Mouse (Mus musculus) cerebellum, postnatal 36 days (tissue): ENCODE measurements around the gene Cldn20.

Source experiments
- DNase-seq, 2 experiments: peaks; one replicate each; pipeline ENCODE4 v3.0.0; 2021 to 2022; ENCODE audit warnings: mixed read lengths in 2 of 2

The Cldn20 gene

DNA sequence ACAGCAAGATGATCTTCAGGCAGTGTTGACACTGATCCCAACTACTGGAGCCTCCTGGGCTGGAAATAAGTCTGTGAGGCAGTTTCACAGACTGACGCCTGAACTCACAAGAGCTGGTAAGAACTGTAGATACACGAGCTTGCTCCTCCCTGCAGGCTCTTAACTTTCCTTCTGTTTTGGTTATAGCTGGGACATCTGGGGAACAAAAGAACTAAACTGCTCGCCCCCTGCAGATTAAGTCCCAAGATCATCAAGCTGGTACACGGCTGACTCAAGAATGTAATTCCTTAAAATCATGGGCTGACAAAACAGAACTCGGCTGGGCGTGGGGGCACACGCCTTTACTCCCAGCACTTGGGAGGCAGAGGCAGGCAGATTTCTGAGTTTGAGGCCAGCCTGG, 1.8 kb upstream of the Cldn20 start:
- no peak for DNase-seq

DNA sequence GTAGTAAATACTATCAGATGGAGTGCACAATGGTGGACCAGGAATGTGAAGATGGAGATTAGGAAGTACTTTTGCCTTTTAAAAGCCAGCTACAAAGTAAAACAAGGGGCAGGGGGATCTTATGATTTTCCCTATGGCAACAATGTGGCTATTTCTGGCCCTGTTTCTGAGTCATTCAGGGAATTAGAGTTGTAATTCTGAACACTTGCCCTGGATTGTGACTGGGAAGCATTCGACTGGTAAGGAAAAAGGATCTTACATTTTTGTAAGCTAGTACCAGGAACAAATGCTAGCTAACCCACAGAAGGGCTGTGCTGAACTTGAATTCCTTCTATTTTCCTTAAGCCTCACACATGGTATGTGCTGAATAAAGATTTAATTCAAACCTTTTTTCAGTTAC, 713 bp upstream of the Cldn20 start:
- no peak for DNase-seq

- DNase-seq, result no peak
These were observed 1.1 kb downstream of the Cldn20 start for GRCm38 (mm10) chr17:3533425-3533824.

DNA sequence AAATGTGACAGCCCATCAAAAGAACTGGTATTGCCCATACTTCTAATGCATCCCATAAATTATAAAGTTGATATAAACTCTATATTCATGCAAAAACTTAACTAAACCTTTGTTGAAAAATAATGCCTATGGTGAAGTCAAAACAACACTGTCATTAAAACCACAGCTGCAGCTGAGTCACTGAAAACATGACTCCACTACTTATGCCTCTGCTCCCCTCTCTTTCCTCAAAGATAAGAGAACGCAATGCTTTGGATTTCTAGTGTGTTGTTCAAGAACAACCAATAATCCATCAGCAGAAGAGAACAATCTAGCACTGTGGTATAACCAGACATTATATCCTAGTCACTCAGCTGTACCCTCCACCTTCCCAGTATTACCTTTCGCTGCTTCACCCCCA, 8.0 kb downstream of the Cldn20 start:
- no peak for DNase-seq

GRCm38 (mm10) chr17:3541033-3541432, 8.7 kb downstream of the Cldn20 start:
- DNase-seq, result no peak

DNA sequence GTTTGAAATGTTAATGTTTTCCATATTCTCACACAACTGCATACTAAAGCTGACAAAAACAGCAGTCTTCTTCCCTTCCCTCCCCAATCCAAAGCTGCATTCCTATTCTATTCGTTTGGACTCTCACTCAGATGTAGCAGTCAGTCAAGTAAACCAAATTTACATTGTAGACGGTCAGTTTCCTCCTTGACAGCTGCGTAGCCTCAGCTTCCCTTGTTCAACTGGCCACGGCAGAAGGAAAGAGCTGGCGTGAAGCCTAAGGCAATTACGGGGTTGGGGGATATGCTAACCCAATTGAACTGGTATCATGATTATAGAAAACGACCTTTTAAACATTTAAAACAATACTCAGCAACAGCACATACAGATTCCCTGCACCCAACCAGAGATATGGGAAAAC, 15.4 kb downstream of the Cldn20 start:
- no peak for DNase-seq

DNA sequence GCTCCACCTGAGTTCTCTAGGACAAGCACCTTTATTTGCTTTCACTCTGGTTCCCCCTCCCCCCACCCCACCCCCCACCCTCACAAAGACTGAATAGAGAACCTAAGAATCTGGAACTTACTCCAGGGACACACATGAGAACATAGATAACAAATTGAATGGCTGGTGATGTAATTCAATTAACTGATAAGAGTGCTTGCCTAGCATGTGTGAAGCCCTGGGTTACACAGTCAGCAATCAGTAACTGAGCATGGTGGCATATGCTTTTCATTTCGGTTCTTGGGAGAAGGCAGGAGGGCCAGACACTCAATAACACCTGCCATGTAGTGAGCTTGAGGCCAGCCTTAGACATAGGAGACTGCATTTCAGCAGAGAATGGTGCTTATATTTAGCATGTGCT, 23.9 kb downstream of the Cldn20 start:
- DNase-seq, result no peak

- DNase-seq, result peak; percentile 95 to 97
These were observed 25.3 kb downstream of the Cldn20 start, which contains the start of gene Tfb1m for GRCm38 (mm10) chr17:3557331-3558311. TSS of gene Tfb1m (minus strand) at chr17:3557781.

- DNase-seq, result no peak
These were observed 26.1 kb downstream of the Cldn20 start for GRCm38 (mm10) chr17:3558356-3558870.

GRCm38 (mm10) chr17:3560534-3560933, 28.2 kb downstream of the Cldn20 start:
- DNase-seq, result no peak

- no peak for DNase-seq
These were observed 30.1 kb downstream of the Cldn20 start for GRCm38 (mm10) chr17:3562405-3562804.

DNA sequence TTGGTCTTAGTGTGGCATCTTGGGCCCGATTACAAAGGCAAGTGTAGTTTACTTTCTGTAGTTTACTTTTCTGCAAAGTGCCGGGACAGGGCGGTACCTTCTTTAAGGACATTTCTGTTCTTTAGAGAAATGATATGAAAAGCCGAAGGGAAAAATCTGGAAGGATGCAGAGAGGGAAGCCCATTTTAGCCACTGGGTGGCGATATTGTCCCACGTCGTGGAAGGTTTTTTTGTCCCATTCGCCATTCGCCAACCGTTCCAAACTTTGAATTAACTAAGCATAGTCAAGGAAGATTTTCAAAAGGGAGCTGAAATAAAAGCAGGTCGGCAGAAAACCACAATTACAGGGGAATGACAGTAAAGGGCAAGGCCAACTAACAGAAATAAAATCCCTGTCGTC, 38.5 kb downstream of the Cldn20 start:
- DNase-seq, result peak; percentile 70 to 78
